Mouse (Mus musculus) midbrain, embryonic 16.5 days (tissue): ENCODE data around the gene Ttc28. TPM values are rescaled to one million over a fixed set of nuclear protein-coding genes. Genes with fewer than 3 reads are reported as not detected.

ENCODE experiments used
- ATAC-seq: fragments of 200-750 bp; cut with Nextera tagmentation; 2 replicates; pipeline ENCODE4 v1.8.0; 2017; ENCODE audit warnings: moderate TSS enrichment
- H3K27ac ChIP-seq: fragments of 300-500 bp; sonication (generic); 2 replicates; pipeline ENCODE4 v1.5.1; 2014; ENCODE audit warnings: mild to moderate bottlenecking, low read length, mixed read lengths
- H3K27me3 ChIP-seq: fragments of 300-500 bp; sonication (generic); 2 replicates; pipeline ENCODE4 v1.6.1; 2014; ENCODE audit warnings: low read depth, low read length, mixed read lengths; ENCODE audit not compliant: control insufficient read depth, insufficient read depth
- H3K36me3 ChIP-seq: fragments of 300-500 bp; sonication (generic); 2 replicates; pipeline ENCODE4 v1.6.1; 2014; ENCODE audit warnings: mild to moderate bottlenecking, low read length, moderate library complexity, mixed read lengths; ENCODE audit not compliant: control insufficient read depth, insufficient read depth
- H3K4me1 ChIP-seq: fragments of 300-500 bp; sonication (generic); 2 replicates; pipeline ENCODE4 v1.6.1; 2014; ENCODE audit warnings: mild to moderate bottlenecking, low read length, mixed read lengths; ENCODE audit not compliant: control insufficient read depth, insufficient read depth
- H3K4me2 ChIP-seq: fragments of 300-500 bp; sonication (generic); 2 replicates; pipeline ENCODE4 v1.6.1; 2014; ENCODE audit warnings: mild to moderate bottlenecking, low read length, mixed read lengths
- H3K4me3 ChIP-seq: fragments of 300-500 bp; sonication (generic); 2 replicates; pipeline ENCODE4 v1.5.1; 2014; ENCODE audit warnings: low read depth, mild to moderate bottlenecking, low read length, moderate library complexity, mixed read lengths
- H3K9ac ChIP-seq: fragments of 300-500 bp; sonication (generic); 2 replicates; pipeline ENCODE4 v1.6.1; 2014; ENCODE audit warnings: low read depth, low read length, mixed read lengths
- H3K9me3 ChIP-seq: fragments of 300-500 bp; sonication (generic); replicated peaks from 2 replicates; pipeline ENCODE4 v1.6.1; 2014; ENCODE audit warnings: mild to moderate bottlenecking, low read length, mixed read lengths; ENCODE audit not compliant: control insufficient read depth, poor library complexity, severe bottlenecking
- WGBS: fragments of 180-500 bp; shearing (Covaris S2); extraction: QIAGEN DNeasy Blood & Tissue Kit; methylation state at CpG from one replicate; pipeline ENCODE4 v1.1.7; 2014; 5-methylcytosine and 5-hydroxymethylcytosine counted together
- polyA plus RNA-seq: library from polyadenylated mRNA; unstranded; fragments of >200 nt; fragmentation: Nextera tagmentation; extraction: Ambion mirVana; gene quantifications from 2 replicates; pipeline ENCODE4 v1.2.1, GENCODE M21; 2015

The Ttc28 gene
- polyA plus RNA-seq, 1 experiment from 2014 or later: 16.6 TPM

DNA sequence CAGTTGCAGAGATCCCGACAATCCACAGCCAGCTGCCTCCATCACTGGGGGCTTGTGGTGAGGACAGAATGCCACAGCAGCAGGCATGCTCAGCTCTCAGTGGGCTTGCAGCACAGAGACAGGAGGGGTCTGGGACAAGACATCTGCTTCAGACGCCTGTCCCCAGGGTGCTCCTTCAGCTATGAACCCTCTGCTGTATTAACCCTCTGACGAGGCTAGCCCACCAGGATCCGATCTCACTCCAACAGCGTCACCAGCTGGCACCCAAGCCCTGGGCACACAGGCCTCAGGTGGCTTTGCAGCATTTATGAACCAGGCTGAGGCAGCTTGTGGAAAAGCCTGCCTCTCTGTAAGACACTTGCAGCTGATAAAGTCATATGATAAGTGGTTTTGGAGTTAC is 339.4 kb downstream of the Ttc28 start:
- Histone ChIP-seq H3K4me2 (no peak overlapping the region), H3K4me1 (peaks cover 62% of the 10 kb centered on the region), H3K9ac (no peak overlapping the region), H3K9me3 (no peaks in the 10 kb centered on the region), H3K27me3 (no peaks in the 10 kb centered on the region), H3K36me3 (peaks cover 6% of the 10 kb centered on the region), H3K27ac (no peak overlapping the region), H3K4me3 (no peak overlapping the region)
- WGBS: 49% methylated on average over 5 of the region's 5 CpGs
- ATAC-seq: no peak

GRCm38 (mm10) chr5:111220679-111221380 is 341.2 kb downstream of the Ttc28 start:
- peak overlapping the region; percentile 87 for H3K27ac ChIP-seq
- H3K36me3 ChIP-seq: peaks cover 14% of the 10 kb centered on the region
- H3K9ac ChIP-seq: peak overlapping the region; percentile 64
- 8% methylated on average over 16 of the region's 16 CpGs for WGBS
- peaks cover 44% of the 10 kb centered on the region for H3K4me1 ChIP-seq
- peak; percentile 70 for ATAC-seq
- H3K4me3 ChIP-seq: no peak overlapping the region
- H3K9me3 ChIP-seq: no peaks in the 10 kb centered on the region
- no peaks in the 10 kb centered on the region for H3K27me3 ChIP-seq
- H3K4me2 ChIP-seq: 0 out of 2 replicates have a peak overlapping the region, but pooled peaks have one; percentile 7

- Histone ChIP-seq H3K27ac (no peak overlapping the region), H3K27me3 (no peaks in the 10 kb centered on the region), H3K4me3 (no peak overlapping the region), H3K36me3 (peaks cover 15% of the 10 kb centered on the region), H3K4me2 (no peak overlapping the region), H3K9ac (no peak overlapping the region), H3K9me3 (no peaks in the 10 kb centered on the region), H3K4me1 (peaks cover 43% of the 10 kb centered on the region)
- 51% methylated on average over 10 of the region's 11 CpGs for WGBS
- ATAC-seq: no peak
These were observed 343.2 kb downstream of the Ttc28 start for GRCm38 (mm10) chr5:111222820-111223219.

- Histone ChIP-seq H3K27ac (no peak overlapping the region), H3K27me3 (no peaks in the 10 kb centered on the region), H3K4me2 (no peak overlapping the region), H3K4me1 (peaks cover 41% of the 10 kb centered on the region), H3K9ac (no peak overlapping the region), H3K9me3 (no peaks in the 10 kb centered on the region), H3K36me3 (peaks cover 15% of the 10 kb centered on the region), H3K4me3 (no peak overlapping the region)
- WGBS: 84% methylated on average over 11 of the region's 11 CpGs
- ATAC-seq: no peak
These were observed 345.7 kb downstream of the Ttc28 start for GRCm38 (mm10) chr5:111225306-111225705.

DNA sequence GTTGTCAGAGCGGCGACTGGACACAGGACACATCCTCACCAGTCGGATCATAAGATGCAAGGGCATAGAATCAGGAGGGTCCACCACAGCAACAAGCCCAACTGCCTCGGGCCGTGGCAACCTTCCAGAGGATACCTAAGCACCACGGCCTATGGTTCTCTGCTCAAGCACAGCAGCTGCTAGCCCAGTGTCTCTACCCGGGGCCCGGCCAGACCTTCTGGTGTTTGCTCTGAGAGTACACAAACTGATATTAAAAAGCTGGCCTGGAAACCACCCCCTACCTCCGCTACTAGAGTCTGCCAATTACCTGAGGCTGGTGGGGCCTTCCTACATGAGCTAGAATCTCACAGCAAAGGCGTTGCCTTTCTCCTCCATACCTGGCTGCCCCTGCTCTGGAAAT is 346.9 kb downstream of the Ttc28 start:
- no peaks in the 10 kb centered on the region for H3K9me3 ChIP-seq
- peaks cover 29% of the 10 kb centered on the region for H3K4me1 ChIP-seq
- H3K27me3 ChIP-seq: no peaks in the 10 kb centered on the region
- H3K9ac ChIP-seq: no peak overlapping the region
- no peak overlapping the region for H3K4me3 ChIP-seq
- no peak overlapping the region for H3K27ac ChIP-seq
- 85% methylated on average over 10 of the region's 10 CpGs for WGBS
- H3K36me3 ChIP-seq: peaks cover 15% of the 10 kb centered on the region
- no peak overlapping the region for H3K4me2 ChIP-seq
- no peak for ATAC-seq

DNA sequence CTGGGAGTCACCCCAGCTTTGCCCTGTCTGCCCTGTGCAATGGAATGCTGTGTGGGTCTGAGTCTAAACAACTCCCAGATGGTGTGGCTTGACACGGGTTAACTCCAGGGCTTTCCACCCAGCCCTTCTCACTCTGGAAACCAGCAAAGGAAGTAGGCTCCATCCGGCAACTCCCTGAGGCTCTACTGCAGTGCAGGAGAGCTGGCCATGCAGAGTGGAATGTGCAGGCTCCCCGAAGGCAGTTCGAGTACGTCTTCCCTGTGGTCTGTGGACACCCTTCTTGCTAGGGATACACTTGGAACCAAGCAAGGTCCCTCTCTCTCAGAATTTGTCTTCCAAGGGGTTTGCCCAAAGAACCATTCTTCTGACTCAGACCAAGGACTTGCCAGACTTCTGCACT is 348.2 kb downstream of the Ttc28 start:
- peaks cover 27% of the 10 kb centered on the region for H3K4me1 ChIP-seq

DNA sequence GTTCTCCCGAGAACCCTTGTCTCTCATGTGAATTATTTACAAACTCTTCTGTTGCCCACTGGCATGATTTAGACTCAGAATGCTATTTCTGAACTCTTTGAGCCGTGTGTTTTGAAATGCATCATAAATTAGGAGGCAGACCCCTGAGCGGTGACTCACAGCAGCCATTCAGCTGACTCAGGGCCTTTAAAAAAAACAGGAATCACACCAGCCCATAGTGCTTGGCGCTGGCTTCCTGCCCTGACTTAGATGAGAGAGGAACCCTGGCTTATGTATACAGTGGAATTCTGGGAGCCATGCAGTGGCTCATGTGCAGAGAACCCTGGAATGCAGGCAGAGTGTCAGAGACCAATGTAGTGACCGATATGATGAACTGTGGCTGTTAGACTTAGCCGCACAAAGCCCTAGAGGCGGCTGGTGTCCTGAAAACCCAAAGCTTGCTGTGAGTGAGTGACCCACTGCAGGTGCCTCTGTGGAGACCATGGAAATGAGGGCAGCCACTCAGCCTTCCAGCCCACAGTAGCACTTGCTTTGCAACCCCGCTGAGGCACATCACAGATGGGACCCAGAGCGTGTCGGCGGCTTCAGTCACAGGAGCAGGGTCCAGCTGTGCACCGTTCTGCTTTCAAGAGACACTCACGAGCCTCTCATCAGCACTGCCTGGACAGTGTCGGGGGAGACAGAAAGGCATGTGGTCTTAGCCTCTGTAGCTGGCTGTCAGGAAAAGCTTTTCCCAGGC is 348.9 kb downstream of the Ttc28 start:
- H3K9ac ChIP-seq: peak overlapping the region; percentile 45; the same call in 1 of the 2 replicates
- peak; percentile 36; the same call in 1 of the 2 replicates for ATAC-seq
- no peaks in the 10 kb centered on the region for H3K27me3 ChIP-seq
- H3K4me2 ChIP-seq: no peak overlapping the region
- no peaks in the 10 kb centered on the region for H3K9me3 ChIP-seq
- 14% methylated on average over 14 of the region's 14 CpGs for WGBS
- peaks cover 19% of the 10 kb centered on the region for H3K36me3 ChIP-seq
- peak overlapping the region; percentile 44 for H3K27ac ChIP-seq
- H3K4me3 ChIP-seq: no peak overlapping the region
- peaks cover 27% of the 10 kb centered on the region for H3K4me1 ChIP-seq

More for the DNA sequence above, 348.2 kb downstream of the Ttc28 start:
- ATAC-seq: no peak
- Histone ChIP-seq H3K27me3 (no peaks in the 10 kb centered on the region), H3K9ac (no peak overlapping the region), H3K4me2 (no peak overlapping the region), H3K4me3 (no peak overlapping the region), H3K9me3 (no peaks in the 10 kb centered on the region), H3K36me3 (peaks cover 20% of the 10 kb centered on the region), H3K27ac (no peak overlapping the region)
- 56% methylated on average over 5 of the region's 5 CpGs for WGBS

DNA sequence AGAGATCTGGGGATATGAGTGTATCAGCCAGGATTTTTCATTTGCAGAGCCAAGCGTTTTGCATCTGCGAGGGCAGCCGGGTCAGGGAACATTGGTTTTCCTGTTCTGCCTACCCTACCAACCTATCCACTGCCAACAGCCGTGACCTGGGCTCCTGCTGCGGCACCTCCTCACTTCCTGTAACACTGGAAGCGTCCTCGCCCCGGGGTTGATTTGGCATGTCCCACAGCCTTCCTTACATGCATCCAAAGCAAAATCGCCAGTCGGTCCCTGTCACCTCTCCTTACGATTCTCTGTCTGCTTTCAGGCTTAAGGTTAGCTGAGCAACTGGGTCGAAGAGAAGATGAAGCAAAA is 349.4 kb downstream of the Ttc28 start:
- Histone ChIP-seq H3K27ac (peak overlapping the region; percentile 44), H3K4me1 (peaks cover 27% of the 10 kb centered on the region), H3K9me3 (no peaks in the 10 kb centered on the region), H3K4me3 (no peak overlapping the region), H3K4me2 (no peak overlapping the region), H3K36me3 (peaks cover 14% of the 10 kb centered on the region), H3K9ac (peak overlapping the region; percentile 45; the same call in 1 of the 2 replicates), H3K27me3 (no peaks in the 10 kb centered on the region)
- ATAC-seq: no peak
- 52% methylated on average over 12 of the region's 12 CpGs for WGBS

GRCm38 (mm10) chr5:111229671-111230070 is 350.1 kb downstream of the Ttc28 start:
- no peaks in the 10 kb centered on the region for H3K27me3 ChIP-seq
- H3K4me3 ChIP-seq: no peak overlapping the region
- H3K36me3 ChIP-seq: peaks cover 11% of the 10 kb centered on the region
- no peak overlapping the region for H3K4me2 ChIP-seq
- 39% methylated on average over 3 of the region's 3 CpGs for WGBS
- no peak overlapping the region for H3K9ac ChIP-seq
- peak overlapping the region; percentile 44; the same call in 1 of the 2 replicates for H3K27ac ChIP-seq
- no peak for ATAC-seq
- H3K9me3 ChIP-seq: no peaks in the 10 kb centered on the region
- H3K4me1 ChIP-seq: peaks cover 27% of the 10 kb centered on the region
